Mouse (Mus musculus): Measurements from ENCODE around the gene Olfr378. TPM values are rescaled to one million over a fixed set of nuclear protein-coding genes. Genes with fewer than 3 reads are reported as not detected.

The Olfr378 gene
- polyA plus RNA-seq (2017; shearing (Covaris generic)): not detected

GRCm38 (mm10) chr11:73428377-73428776 lies at the start of gene Olfr378:
Gene Olfr378 (minus strand): TSS chr11:73428477.

GRCm38 (mm10) chr11:73457408-73457807 lies 29.1 kb upstream of the Olfr378 start, which contains the start of gene Olfr380:
Gene Olfr380 (minus strand): TSS chr11:73457508.

GRCm38 (mm10) chr11:73399514-73399913 lies 28.8 kb downstream of the Olfr378 start, which contains the start of gene Olfr1:
Gene Olfr1 (minus strand): TSS chr11:73399614.

Other genes with a start within 250 kb of the Olfr378 start
- gene Ctns, start 229.4 kb downstream of the Olfr378 start, polyA plus RNA-seq (2017; shearing (Covaris generic)): 10 to 100 TPM; 10.4 to 13.1 TPM
- gene Shpk, start 229.0 kb downstream of the Olfr378 start, polyA plus RNA-seq (2017; shearing (Covaris generic)): 1 to 10 TPM; 5.1 to 7.0 TPM
- gene Trpv1, start 194.2 kb downstream of the Olfr378 start, polyA plus RNA-seq (2017; shearing (Covaris generic)): under 1 TPM; 0.06 to 0.47 TPM
- under 1 TPM; 0.06 to 0.50 TPM for gene Trpv3, start 161.1 kb downstream of the Olfr378 start, polyA plus RNA-seq (2017; shearing (Covaris generic))
- gene Aspa, start 98.9 kb downstream of the Olfr378 start, polyA plus RNA-seq (2017; shearing (Covaris generic)): under 1 TPM; 0.13 to 0.60 TPM
- gene Gm49340, start 98.7 kb downstream of the Olfr378 start, polyA plus RNA-seq (2017; shearing (Covaris generic)): not detected
- not detected for gene Spata22, start 98.7 kb downstream of the Olfr378 start, polyA plus RNA-seq (2017; shearing (Covaris generic))
- under 1 TPM in 1 of 2 experiments, not detected in 1; 0.10 TPM for gene Olfr20, start 77.7 kb downstream of the Olfr378 start, polyA plus RNA-seq (2017; shearing (Covaris generic))
- gene Olfr376, start 57.2 kb downstream of the Olfr378 start, polyA plus RNA-seq (2017; shearing (Covaris generic)): not detected
- under 1 TPM in 1 of 2 experiments, not detected in 1; 0.44 TPM for gene Olfr1, start 28.9 kb downstream of the Olfr378 start, polyA plus RNA-seq (2017; shearing (Covaris generic))
- gene Olfr380, start 29.0 kb upstream of the Olfr378 start, polyA plus RNA-seq (2017; shearing (Covaris generic)): not detected
- not detected for gene Olfr381, start 63.1 kb upstream of the Olfr378 start, polyA plus RNA-seq (2017; shearing (Covaris generic))
- gene Olfr382, start 88.7 kb upstream of the Olfr378 start, polyA plus RNA-seq (2017; shearing (Covaris generic)): not detected
- under 1 TPM in 1 of 2 experiments, not detected in 1; 0.10 TPM for gene Olfr385, start 164.5 kb upstream of the Olfr378 start, polyA plus RNA-seq (2017; shearing (Covaris generic))
- not detected for gene Olfr384, start 170.1 kb upstream of the Olfr378 start, polyA plus RNA-seq (2017; shearing (Covaris generic))